Mouse (Mus musculus) intestine, embryonic 14.5 days (tissue): ENCODE data around the gene Msh6. TPM values are rescaled to one million over a fixed set of nuclear protein-coding genes. Genes with fewer than 3 reads are reported as not detected.
"Not testable (repeated sequence)": the region's sequence is repeated elsewhere in the genome, so short reads cannot be mapped to it uniquely, and the experiment has no call there.

ENCODE experiments used
- ATAC-seq: fragments of 200-750 bp; cut with Nextera tagmentation; replicated peaks from 2 replicates; pipeline ENCODE4 v1.8.0; 2017; ENCODE audit warnings: low read depth, moderate number of reproducible peaks, moderate TSS enrichment, moderate library complexity; ENCODE audit not compliant: low FRiP score, low TSS enrichment
- DNase-seq: peaks from one replicate; pipeline ENCODE4 v3.0.0-alpha.2; 2018; ENCODE audit warnings: low spot score
- H3K27ac ChIP-seq: fragments of 300-500 bp; sonication (generic); 2 replicates; pipeline ENCODE4 v1.5.1; 2014; ENCODE audit warnings: low read depth, mild to moderate bottlenecking, control low read depth
- H3K27me3 ChIP-seq: fragments of 300-500 bp; sonication (generic); replicated peaks from 2 replicates; pipeline ENCODE4 v1.6.1; 2014; ENCODE audit warnings: low read length, control low read depth; ENCODE audit not compliant: control insufficient read depth, insufficient read depth
- H3K36me3 ChIP-seq: fragments of 300-500 bp; sonication (generic); 2 replicates; pipeline ENCODE4 v1.6.1; 2014; ENCODE audit warnings: low read length, control low read depth; ENCODE audit not compliant: control insufficient read depth, insufficient read depth
- H3K4me1 ChIP-seq: fragments of 300-500 bp; sonication (generic); replicated peaks from 2 replicates; pipeline ENCODE4 v1.6.1; 2014; ENCODE audit warnings: low read length, control low read depth, mixed read lengths; ENCODE audit not compliant: control insufficient read depth, insufficient read depth
- H3K4me2 ChIP-seq: fragments of 300-500 bp; sonication (generic); 2 replicates; pipeline ENCODE4 v1.6.1; 2014; ENCODE audit warnings: low read length
- H3K4me3 ChIP-seq: fragments of 300-500 bp; sonication (generic); 2 replicates; pipeline ENCODE4 v1.5.1; 2014; ENCODE audit warnings: low read depth, low read length, control low read depth, mixed read lengths
- H3K9ac ChIP-seq: fragments of 300-500 bp; sonication (generic); 2 replicates; pipeline ENCODE4 v1.6.1; 2014; ENCODE audit warnings: mild to moderate bottlenecking, low read length
- H3K9me3 ChIP-seq: fragments of 300-500 bp; sonication (generic); 2 replicates; pipeline ENCODE4 v1.6.1; 2016; ENCODE audit warnings: low read length, control low read depth; ENCODE audit not compliant: control insufficient read depth
- WGBS: fragments of 180-500 bp; shearing (Covaris S2); extraction: QIAGEN DNeasy Blood & Tissue Kit; methylation state at CpG from one replicate; pipeline ENCODE4 v1.1.7; 2014; 5-methylcytosine and 5-hydroxymethylcytosine counted together
- polyA plus RNA-seq: library from polyadenylated mRNA; unstranded; fragments of >200 nt; fragmentation: Nextera tagmentation; extraction: Ambion mirVana; gene quantifications from 2 replicates; pipeline ENCODE4 v1.2.1, GENCODE M21; 2014

Msh6 gene
- polyA plus RNA-seq, 1 experiment from 2014 or later = 58.7 TPM

- H3K4me3 ChIP-seq, H3K27me3 ChIP-seq, H3K9ac ChIP-seq, DNase-seq, H3K4me2 ChIP-seq, ATAC-seq, H3K27ac ChIP-seq, H3K36me3 ChIP-seq, H3K9me3 ChIP-seq, H3K4me1 ChIP-seq: not testable (repeated sequence)
- WGBS = 94% methylated on average over 10 of the region's 11 CpGs
Measured at GRCm38 (mm10) chr17:87959406-87959805, 15.5 kb upstream of the Msh6 start.

- not testable (repeated sequence) for H3K9me3 ChIP-seq, ATAC-seq, H3K9ac ChIP-seq, DNase-seq, H3K4me1 ChIP-seq, H3K4me3 ChIP-seq, H3K27ac ChIP-seq, H3K36me3 ChIP-seq, H3K4me2 ChIP-seq, H3K27me3 ChIP-seq
- 86% methylated on average over 5 of the region's 5 CpGs for WGBS
Measured at GRCm38 (mm10) chr17:87959931-87960330, 14.9 kb upstream of the Msh6 start.

GRCm38 (mm10) chr17:87963081-87964075 is 11.5 kb upstream of the Msh6 start:
- ATAC-seq = no peak
- no peaks in the 10 kb centered on the region for H3K36me3 ChIP-seq
- no peak overlapping the region for H3K4me3 ChIP-seq
- H3K4me1 ChIP-seq = no peaks in the 10 kb centered on the region
- H3K27ac ChIP-seq = no peak overlapping the region
- 89% methylated on average over 13 of the region's 14 CpGs for WGBS
- no peaks in the 10 kb centered on the region for H3K27me3 ChIP-seq
- H3K4me2 ChIP-seq = no peak overlapping the region
- no peak overlapping the region for H3K9ac ChIP-seq
- peaks cover 4% of the 10 kb centered on the region; the same call in 1 of the 2 replicates for H3K9me3 ChIP-seq
- DNase-seq = no peak

- DNase-seq, H3K27me3 ChIP-seq, H3K27ac ChIP-seq, H3K9me3 ChIP-seq, H3K9ac ChIP-seq, H3K4me3 ChIP-seq, H3K36me3 ChIP-seq, H3K4me2 ChIP-seq, H3K4me1 ChIP-seq: not testable (repeated sequence)
- peak; percentile 81 for ATAC-seq
- 36% methylated on average over 7 of the region's 8 CpGs for WGBS
Measured at GRCm38 (mm10) chr17:87968483-87968926, 6.4 kb upstream of the Msh6 start.

- H3K27ac ChIP-seq, ATAC-seq, H3K9ac ChIP-seq, H3K4me3 ChIP-seq, H3K9me3 ChIP-seq, H3K36me3 ChIP-seq, DNase-seq, H3K4me2 ChIP-seq, H3K27me3 ChIP-seq: not testable (repeated sequence)
- WGBS = 85% methylated on average over 15 of the region's 15 CpGs
- peaks cover 13% of the 10 kb centered on the region for H3K4me1 ChIP-seq
Measured at GRCm38 (mm10) chr17:87971696-87972591, 2.9 kb upstream of the Msh6 start.

GRCm38 (mm10) chr17:87972856-87973255 is 2.0 kb upstream of the Msh6 start:
- Histone ChIP-seq H3K4me2 (no peak overlapping the region), H3K9ac (no peak overlapping the region), H3K4me3 (no peak overlapping the region), H3K4me1 (peaks cover 13% of the 10 kb centered on the region), H3K27me3 (no peaks in the 10 kb centered on the region), H3K27ac (no peak overlapping the region), H3K9me3 (no peaks in the 10 kb centered on the region), H3K36me3 (peaks cover under 1% of the 10 kb centered on the region; the same call in 1 of the 2 replicates)
- ATAC-seq (no peak), DNase-seq (no peak)
- WGBS = 66% methylated on average over 5 of the region's 5 CpGs

- no peak overlapping the region for H3K4me3 ChIP-seq
- peaks cover 4% of the 10 kb centered on the region; the same call in 1 of the 2 replicates for H3K36me3 ChIP-seq
- WGBS = 71% methylated on average over 10 of the region's 10 CpGs
- peak overlapping the region; percentile 62 for H3K4me2 ChIP-seq
- peaks cover 13% of the 10 kb centered on the region for H3K4me1 ChIP-seq
- no peak overlapping the region for H3K9ac ChIP-seq
- H3K9me3 ChIP-seq = no peaks in the 10 kb centered on the region
- no peak overlapping the region for H3K27ac ChIP-seq
- ATAC-seq (no peak), DNase-seq (no peak)
- H3K27me3 ChIP-seq = no peaks in the 10 kb centered on the region
Measured at GRCm38 (mm10) chr17:87973261-87974167, 1.3 kb upstream of the Msh6 start.
